Mouse (Mus musculus): Measurements from ENCODE around the gene D230025D16Rik.

Gene D230025D16Rik

DNA sequence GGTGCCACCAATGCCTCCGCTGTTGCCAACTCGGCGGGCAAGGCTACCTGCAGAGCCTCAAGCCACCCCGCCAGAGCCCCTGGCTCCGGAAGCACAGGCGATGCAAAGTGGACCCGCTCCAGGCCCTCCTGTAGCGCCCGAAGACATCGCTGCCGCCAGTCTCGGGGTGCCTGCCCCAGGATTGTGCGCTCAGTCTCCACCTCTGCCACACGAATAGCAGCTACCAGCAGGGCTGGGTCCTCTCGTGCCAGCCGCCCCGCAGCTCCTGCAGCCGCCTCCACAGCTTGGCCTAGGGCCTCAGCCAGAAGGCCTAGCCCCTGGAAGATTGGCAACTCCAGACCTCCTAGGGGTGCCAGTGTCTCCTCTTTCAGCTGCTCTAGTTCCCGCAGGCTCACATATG lies 68.5 kb downstream of the D230025D16Rik start:
- DNase-seq, result no peak

- DNase-seq, result no peak
Observed at GRCm38 (mm10) chr8:105294776-105295175, 69.8 kb downstream of the D230025D16Rik start.

- DNase-seq, result no peak
Observed at GRCm38 (mm10) chr8:105295256-105295655, 70.3 kb downstream of the D230025D16Rik start.

- DNase-seq, result no peak
Observed at GRCm38 (mm10) chr8:105295895-105296573, 71.1 kb downstream of the D230025D16Rik start, which contains the start of gene Exoc3l. Exoc3l (minus strand) TSS chr8:105296101.

- DNase-seq, result peak; percentile 91 to 92
Observed at GRCm38 (mm10) chr8:105297511-105298192, 72.7 kb downstream of the D230025D16Rik start, which contains the start of gene E2f4. E2f4 (plus strand) TSS chr8:105297663.

DNA sequence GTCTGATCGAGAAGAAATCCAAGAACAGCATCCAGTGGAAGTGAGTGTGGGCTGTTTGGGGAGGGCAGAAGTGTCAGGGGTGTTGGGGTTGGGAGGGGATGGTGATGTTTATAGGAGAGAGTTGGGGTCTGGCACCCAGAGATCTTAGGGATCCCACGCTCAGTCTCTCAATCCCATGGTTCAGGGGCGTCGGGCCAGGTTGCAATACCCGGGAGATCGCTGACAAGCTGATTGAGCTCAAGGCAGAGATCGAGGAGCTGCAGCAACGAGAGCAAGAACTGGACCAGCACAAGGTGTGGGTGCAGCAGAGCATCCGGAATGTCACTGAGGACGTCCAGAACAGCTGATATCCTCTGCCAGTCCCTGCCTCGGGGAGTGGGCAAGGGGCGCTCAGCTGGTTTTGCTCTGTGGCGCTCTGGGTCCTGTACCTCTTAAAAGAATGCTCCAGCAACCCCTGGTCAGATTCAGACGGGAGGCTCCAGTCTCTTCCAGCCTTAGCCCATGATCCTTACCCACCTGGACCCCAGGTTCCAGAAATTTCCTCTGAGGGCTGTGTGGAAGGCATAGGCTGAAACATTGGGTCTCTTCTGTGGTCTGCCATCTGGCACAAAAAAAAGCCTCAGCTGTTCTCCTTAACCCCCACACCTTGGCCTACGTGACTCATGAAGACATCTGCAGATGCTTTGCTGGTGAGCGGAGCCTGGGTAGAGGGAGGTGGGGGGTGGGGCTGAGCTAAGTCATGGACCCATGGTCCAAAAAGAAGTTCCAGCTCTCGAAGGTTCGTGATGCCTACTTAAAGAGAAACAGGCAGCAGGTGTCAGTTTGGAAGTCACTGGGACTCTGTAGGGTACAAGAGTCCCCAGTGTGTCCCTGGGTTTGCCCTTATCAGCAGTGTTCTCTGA lies 73.7 kb downstream of the D230025D16Rik start:
- no peak for DNase-seq

- no peak for DNase-seq
Observed at GRCm38 (mm10) chr8:105299962-105300361, 75.0 kb downstream of the D230025D16Rik start.

Measured in B cell, adult 2 months (primary cell).